Mouse (Mus musculus): ENCODE measurements around the gene Cryba1.
"Not testable (repeated sequence)": the region's sequence is repeated elsewhere in the genome, so short reads cannot be mapped to it uniquely, and the experiment has no call there.

Gene Cryba1

GRCm38 (mm10) chr11:77725183-77725582 lies at the start of gene Cryba1:
TSS of gene Cryba1 (minus strand) at chr11:77725283.
- DNase-seq (ENCODE audit: low spot score): no peak

- no peak for DNase-seq (ENCODE audit: low spot score)
These were observed 47.0 kb upstream of the Cryba1 start for GRCm38 (mm10) chr11:77771879-77772713.

DNA sequence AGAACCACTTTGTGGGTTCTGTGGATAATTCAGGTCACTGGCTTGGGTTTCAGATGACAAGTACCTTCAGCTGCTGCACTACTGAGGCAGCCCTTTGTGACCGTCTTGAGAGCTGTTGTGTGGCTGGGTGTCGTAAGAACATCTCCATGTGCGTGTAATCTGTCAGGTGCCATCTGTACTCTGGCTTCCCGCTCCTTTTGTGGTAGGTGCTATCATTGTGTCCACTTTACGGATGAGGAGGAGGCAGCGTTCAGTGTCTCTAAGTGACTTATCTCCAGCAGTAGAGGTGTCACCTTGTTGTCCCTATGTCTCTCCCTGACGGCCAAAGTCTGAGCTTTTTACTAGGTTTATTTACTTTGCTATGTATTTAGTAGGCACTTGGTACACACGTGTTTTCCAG lies 45.3 kb upstream of the Cryba1 start:
- no peak for DNase-seq (ENCODE audit: low spot score)

GRCm38 (mm10) chr11:77769496-77769895 lies 44.4 kb upstream of the Cryba1 start:
- no peak for DNase-seq (ENCODE audit: low spot score)

DNA sequence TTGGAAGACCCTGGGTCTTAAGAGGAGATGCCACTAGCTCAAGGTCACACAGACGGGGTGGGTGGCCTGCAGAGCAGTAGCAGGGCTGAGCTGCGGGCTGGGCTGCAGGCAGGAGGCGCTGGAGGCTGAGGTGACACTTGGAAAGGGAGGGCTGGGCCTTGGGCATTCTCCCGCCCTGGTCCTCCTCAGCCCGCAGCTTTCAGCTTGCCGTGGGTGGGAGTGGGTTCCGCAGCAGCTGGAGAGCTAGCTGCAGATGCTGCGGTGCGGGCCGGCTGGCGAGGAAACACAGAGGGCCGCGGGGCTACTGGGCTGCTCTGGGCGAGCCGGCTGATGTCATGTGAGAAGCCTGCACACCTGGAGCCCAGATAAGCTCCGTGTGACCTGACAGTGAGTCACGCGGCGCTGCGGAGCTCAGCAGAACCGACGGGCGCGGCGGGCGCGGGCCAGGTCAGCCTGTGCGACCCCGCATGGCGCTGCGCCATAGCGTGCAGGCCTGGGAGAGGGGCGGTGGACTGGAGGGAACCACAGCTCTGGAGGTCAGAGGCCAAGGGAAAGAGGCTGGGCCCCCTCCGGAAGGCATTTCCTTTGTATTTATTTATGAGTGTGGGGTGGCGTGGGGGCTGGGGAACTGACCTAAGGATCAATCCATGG lies 41.4 kb upstream of the Cryba1 start:
- peak; percentile 62 for DNase-seq (ENCODE audit: low spot score)

- peak; percentile 24 for DNase-seq (ENCODE audit: low spot score)
These were observed 40.3 kb upstream of the Cryba1 start for GRCm38 (mm10) chr11:77765459-77765777.

GRCm38 (mm10) chr11:77764694-77765458 lies 39.8 kb upstream of the Cryba1 start:
- no peak for DNase-seq (ENCODE audit: low spot score)

DNA sequence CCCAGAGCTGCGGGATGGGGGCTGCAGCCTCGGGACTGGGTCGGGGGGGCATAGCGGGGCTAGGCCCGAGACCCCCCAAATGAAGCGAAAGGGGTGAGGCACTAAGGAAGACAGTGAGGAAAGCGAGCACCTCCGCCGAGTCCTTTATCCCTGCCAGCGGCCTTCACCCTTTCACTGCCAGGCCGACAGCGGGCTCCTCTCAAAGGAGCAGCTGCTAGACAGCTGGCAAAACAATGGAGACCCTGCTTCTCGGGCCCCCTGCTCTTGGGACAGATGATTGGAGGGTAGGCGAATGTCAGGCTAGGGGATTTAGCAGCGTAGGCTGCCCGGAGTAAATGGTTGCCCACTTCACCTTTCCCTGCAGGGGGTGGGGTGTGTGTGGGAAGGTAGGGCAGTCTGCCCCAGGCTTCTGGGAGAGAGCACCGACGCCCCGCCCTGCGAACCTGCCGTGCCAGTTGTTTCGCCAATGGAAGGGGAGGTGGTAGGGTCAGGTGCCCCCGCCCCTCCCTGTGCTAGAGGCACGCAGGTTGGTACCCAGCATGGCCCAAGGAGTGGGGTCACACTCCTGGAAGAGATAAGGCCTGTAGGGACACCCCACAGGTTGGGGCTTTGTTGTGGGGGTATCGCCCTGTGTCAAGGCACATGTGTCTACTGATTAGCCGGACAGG lies 38.7 kb upstream of the Cryba1 start:
- DNase-seq (ENCODE audit: low spot score): peak; percentile 75

- peak; percentile 85 for DNase-seq (ENCODE audit: low spot score)
These were observed 37.9 kb upstream of the Cryba1 start, which contains the start of gene Myo18a for GRCm38 (mm10) chr11:77762783-77763672. TSS of gene Myo18a (plus strand) at chr11:77763246.

DNA sequence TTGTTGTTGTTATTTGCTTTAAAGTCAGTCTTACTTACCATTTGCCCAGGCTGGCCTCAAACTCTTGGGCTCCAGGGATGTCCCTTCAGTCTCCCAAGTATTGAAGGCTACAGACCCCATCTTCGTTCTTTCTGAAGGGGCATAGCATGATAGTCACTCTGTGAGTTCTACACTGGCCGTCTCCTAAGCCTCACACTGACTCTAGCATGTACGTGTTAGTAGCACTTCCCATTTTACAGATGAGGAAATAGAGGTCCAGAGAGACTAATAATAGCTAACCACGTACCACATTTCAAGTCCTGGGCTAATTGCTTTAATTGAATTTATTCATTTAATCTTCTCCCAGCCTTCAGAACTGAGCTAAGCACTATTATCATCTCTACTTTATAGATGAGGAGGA lies 34.9 kb upstream of the Cryba1 start:
- no peak for DNase-seq (ENCODE audit: low spot score)

GRCm38 (mm10) chr11:77753469-77753868 lies 28.4 kb upstream of the Cryba1 start:
- no peak for DNase-seq (ENCODE audit: low spot score)

DNA sequence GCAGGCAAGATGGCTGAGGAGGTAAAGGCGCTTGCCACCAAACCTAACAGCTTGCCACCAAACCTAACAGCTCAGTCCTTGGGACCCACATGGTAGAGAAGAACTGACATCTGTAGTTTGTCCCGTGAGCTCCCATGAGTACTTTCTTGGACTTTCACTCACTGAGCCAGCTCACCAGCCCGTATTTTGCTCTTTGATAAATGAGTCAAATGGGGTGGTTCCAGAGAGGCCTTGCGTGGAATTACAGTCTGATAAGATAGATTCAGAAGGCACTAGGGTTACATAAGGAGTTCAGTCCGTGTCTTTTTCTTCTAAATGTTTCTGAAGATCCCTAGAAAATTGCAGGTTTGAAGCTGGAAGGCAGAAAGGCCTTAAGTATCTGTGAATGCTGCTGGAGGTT lies 27.4 kb upstream of the Cryba1 start:
- DNase-seq (ENCODE audit: low spot score): no peak

DNA sequence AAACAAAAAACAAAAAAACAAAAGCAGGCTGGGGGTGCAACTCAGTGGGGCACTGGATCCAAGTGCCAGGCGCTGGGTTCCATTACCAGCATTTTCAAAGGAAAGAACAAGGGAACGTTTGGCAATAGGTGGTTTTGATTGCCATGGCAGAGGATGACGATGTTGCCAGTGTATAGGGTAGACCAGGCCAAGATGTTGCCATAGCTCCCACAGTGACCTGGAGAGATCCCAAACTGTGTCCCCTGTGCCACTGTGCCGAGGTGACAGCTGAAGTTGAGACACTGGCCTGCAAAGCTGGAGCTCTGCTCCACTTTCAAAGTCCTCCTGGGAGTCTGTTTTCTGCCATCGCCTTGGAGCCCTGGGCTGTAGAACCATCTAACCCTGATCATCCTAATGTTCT lies 23.9 kb upstream of the Cryba1 start:
- DNase-seq (ENCODE audit: low spot score): no peak

- DNase-seq (ENCODE audit: low spot score): not testable (repeated sequence)
These were observed 22.0 kb upstream of the Cryba1 start for GRCm38 (mm10) chr11:77747103-77747502.

GRCm38 (mm10) chr11:77746652-77747051 lies 21.6 kb upstream of the Cryba1 start:
- DNase-seq (ENCODE audit: low spot score): no peak

- DNase-seq (ENCODE audit: low spot score): peak; percentile 35
These were observed 18.9 kb upstream of the Cryba1 start for GRCm38 (mm10) chr11:77743966-77744365.

DNA sequence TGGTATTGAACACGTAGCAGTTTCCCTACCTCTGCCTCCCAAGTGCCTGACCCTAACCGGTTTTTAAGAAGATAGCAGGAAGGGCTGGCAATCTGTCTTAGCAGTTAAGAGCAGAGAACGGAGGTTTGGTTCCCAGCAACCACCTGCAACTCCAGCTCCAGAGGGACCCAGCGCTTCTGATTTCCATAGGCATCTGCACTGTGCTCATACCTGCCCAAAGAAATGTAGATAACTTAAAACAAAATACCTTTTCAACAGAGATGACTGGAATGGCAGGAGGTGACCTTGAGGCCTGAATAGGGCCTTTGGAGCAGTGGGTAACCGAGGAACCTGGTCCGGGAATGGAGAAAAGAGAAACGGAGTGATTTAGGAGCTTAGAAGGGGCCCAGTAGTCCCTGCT lies 13.5 kb upstream of the Cryba1 start:
- no peak for DNase-seq (ENCODE audit: low spot score)

GRCm38 (mm10) chr11:77737289-77737688 lies 12.2 kb upstream of the Cryba1 start:
- peak; percentile 89 for DNase-seq (ENCODE audit: low spot score)

DNA sequence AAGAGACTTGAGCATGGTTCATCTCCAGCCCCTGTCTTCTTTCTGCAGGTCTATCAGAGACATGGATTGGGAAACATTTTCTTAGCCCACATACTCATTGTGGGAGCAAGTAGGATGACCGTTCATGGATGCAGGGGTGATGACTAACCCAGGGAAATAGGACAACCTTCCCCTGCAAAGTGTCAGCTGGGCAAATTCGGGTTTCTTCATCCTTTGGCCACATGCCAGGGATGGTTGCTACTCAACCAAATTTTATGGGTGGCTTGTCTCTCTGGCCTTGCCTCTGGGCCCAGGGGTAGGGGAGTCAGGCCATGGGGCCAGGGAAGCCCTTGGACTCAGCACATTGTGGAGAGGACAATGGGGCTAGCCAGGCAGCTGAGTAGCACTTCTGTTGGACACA lies 3.5 kb upstream of the Cryba1 start:
- DNase-seq (ENCODE audit: low spot score): no peak

- DNase-seq (ENCODE audit: low spot score): no peak
These were observed 317 bp downstream of the Cryba1 start for GRCm38 (mm10) chr11:77724766-77725165.

- no peak for DNase-seq (ENCODE audit: low spot score)
These were observed 3.7 kb downstream of the Cryba1 start for GRCm38 (mm10) chr11:77721389-77721788.

Data from urinary bladder, postnatal 14 days (tissue).